Mouse (Mus musculus) erythroblast, embryonic 14.5 days (primary cell): ENCODE results near the gene Spata46.

Source experiments
- GATA1 ChIP-seq: IDR thresholded peaks from 2 replicates; pipeline ENCODE4 v1.6.1; 2012; ENCODE audit warnings: low read length, inconsistent platforms, mixed read lengths
- TAL1 ChIP-seq: IDR thresholded peaks from 3 replicates; pipeline ENCODE4 v1.6.1; 2012; ENCODE audit warnings: low read length, inconsistent platforms, mixed read lengths

- no peak for TF ChIP-seq GATA1
- no peak for TF ChIP-seq TAL1
Observed at GRCm38 (mm10) chr1:170299496-170299895, 9.1 kb upstream of the Spata46 start.
